Mouse (Mus musculus) hindbrain, embryonic 16.5 days (tissue): ENCODE results near the gene Dgat2. TPM values are rescaled to one million over a fixed set of nuclear protein-coding genes. Genes with fewer than 3 reads are reported as not detected.

Experiments used
- ATAC-seq: fragments of 200-750 bp; cut with Nextera tagmentation; 2 replicates; pipeline ENCODE4 v1.8.0; 2017; ENCODE audit warnings: moderate TSS enrichment, moderate library complexity
- H3K27ac ChIP-seq: fragments of 300-500 bp; sonication (generic); 2 replicates; pipeline ENCODE4 v1.5.1; 2014; ENCODE audit warnings: low read depth, mild to moderate bottlenecking, control low read depth, low read length, moderate library complexity
- H3K27me3 ChIP-seq: fragments of 300-500 bp; sonication (generic); replicated peaks from 2 replicates; pipeline ENCODE4 v1.6.1; 2014; ENCODE audit warnings: low read length; ENCODE audit not compliant: control insufficient read depth, insufficient read depth
- H3K36me3 ChIP-seq: fragments of 300-500 bp; sonication (generic); 2 replicates; pipeline ENCODE4 v1.6.1; 2014; ENCODE audit warnings: mild to moderate bottlenecking, low read length, moderate library complexity, mixed read lengths; ENCODE audit not compliant: control insufficient read depth, insufficient read depth
- H3K4me1 ChIP-seq: fragments of 300-500 bp; sonication (generic); 2 replicates; pipeline ENCODE4 v1.6.1; 2014; ENCODE audit warnings: low read depth, low read length; ENCODE audit not compliant: control insufficient read depth, insufficient read depth
- H3K4me2 ChIP-seq: fragments of 300-500 bp; sonication (generic); 2 replicates; pipeline ENCODE4 v1.6.1; 2014; ENCODE audit warnings: mild to moderate bottlenecking, low read length, control low read depth, moderate library complexity
- H3K4me3 ChIP-seq: fragments of 300-500 bp; sonication (generic); 2 replicates; pipeline ENCODE4 v1.5.1; 2014; ENCODE audit warnings: mild to moderate bottlenecking, low read length, control low read depth, moderate library complexity
- H3K9ac ChIP-seq: fragments of 300-500 bp; sonication (generic); 2 replicates; pipeline ENCODE4 v1.6.1; 2014; ENCODE audit warnings: low read depth, mild to moderate bottlenecking, control low read depth, low read length, moderate library complexity
- H3K9me3 ChIP-seq: fragments of 300-500 bp; sonication (generic); 2 replicates; pipeline ENCODE4 v1.6.1; 2014; ENCODE audit warnings: mild to moderate bottlenecking, low read length, moderate library complexity; ENCODE audit not compliant: control insufficient read depth
- WGBS: fragments of 180-500 bp; shearing (Covaris S2); extraction: QIAGEN DNeasy Blood & Tissue Kit; methylation state at CpG from one replicate; pipeline ENCODE4 v1.1.7; 2014; 5-methylcytosine and 5-hydroxymethylcytosine counted together
- polyA plus RNA-seq: library from polyadenylated mRNA; unstranded; fragments of >200 nt; fragmentation: Nextera tagmentation; extraction: Ambion mirVana; gene quantifications from 2 replicates; pipeline ENCODE4 v1.2.1, GENCODE M21; 2015

Dgat2 gene
- polyA plus RNA-seq, 1 experiment from 2014 or later, result 24.9 TPM

GRCm38 (mm10) chr7:99199451-99200175, 17.1 kb upstream of the Dgat2 start:
- no peaks in the 10 kb centered on the region for H3K36me3 ChIP-seq
- ATAC-seq, result no peak
- no peak overlapping the region for H3K4me3 ChIP-seq
- WGBS, result 88% methylated on average over 9 of the region's 9 CpGs
- H3K27ac ChIP-seq, result no peak overlapping the region
- H3K4me2 ChIP-seq, result no peak overlapping the region
- H3K4me1 ChIP-seq, result no peaks in the 10 kb centered on the region
- H3K9me3 ChIP-seq, result no peaks in the 10 kb centered on the region
- H3K27me3 ChIP-seq, result no peaks in the 10 kb centered on the region
- no peak overlapping the region for H3K9ac ChIP-seq

DNA sequence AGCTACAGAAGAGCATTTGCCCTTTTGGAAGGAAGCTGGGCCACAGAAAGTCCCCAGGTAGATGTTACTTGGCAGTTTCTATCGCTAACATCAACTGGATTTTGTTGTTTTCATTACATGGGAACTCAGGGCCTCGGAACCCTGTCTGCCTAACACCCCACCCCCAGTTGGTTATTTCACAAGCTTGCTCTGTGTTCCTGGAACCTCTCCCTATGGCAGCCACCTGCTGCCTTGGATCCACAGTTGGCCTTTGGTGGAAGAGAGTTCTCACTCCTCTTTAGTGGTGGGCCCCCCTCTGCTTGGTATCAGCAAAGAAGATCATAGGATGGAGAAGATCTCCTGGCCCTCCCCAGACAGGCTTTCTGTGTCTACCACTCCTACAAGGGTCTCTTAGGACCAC, 16.3 kb upstream of the Dgat2 start:
- ATAC-seq, result no peak
- 92% methylated on average over 2 of the region's 2 CpGs for WGBS
- no peaks in the 10 kb centered on the region for H3K36me3 ChIP-seq

DNA sequence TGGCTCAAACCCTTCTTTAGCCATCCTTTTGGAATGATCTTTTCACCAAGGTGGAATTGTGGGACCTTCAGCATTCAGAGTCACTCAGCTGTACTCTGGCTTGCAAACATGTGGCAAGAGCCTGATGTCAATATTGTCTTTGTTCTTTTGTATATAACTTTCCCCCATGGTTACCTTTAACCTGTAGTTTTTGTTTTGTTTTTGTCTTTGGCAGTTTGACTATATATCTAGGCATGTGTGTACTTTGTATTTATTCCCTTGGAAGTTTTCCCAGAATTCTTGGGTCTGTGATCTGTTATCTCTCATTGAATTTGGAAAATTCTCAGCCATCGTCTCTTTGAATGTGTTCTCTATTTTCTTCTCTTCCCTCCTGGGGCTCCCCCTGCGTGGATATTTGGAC, 12.0 kb upstream of the Dgat2 start:
- no peaks in the 10 kb centered on the region for H3K36me3 ChIP-seq
- no peaks in the 10 kb centered on the region for H3K9me3 ChIP-seq
- H3K9ac ChIP-seq, result no peak overlapping the region
- no peak overlapping the region for H3K4me2 ChIP-seq
- no peaks in the 10 kb centered on the region for H3K27me3 ChIP-seq
- H3K27ac ChIP-seq, result no peak overlapping the region
- ATAC-seq, result no peak
- H3K4me3 ChIP-seq, result no peak overlapping the region
- 63% methylated on average over 2 of the region's 2 CpGs for WGBS
- no peaks in the 10 kb centered on the region for H3K4me1 ChIP-seq

More for the DNA sequence above, 16.3 kb upstream of the Dgat2 start:
- no peak overlapping the region for H3K9ac ChIP-seq
- no peak overlapping the region for H3K27ac ChIP-seq
- no peaks in the 10 kb centered on the region for H3K4me1 ChIP-seq
- H3K4me2 ChIP-seq, result no peak overlapping the region
- no peaks in the 10 kb centered on the region for H3K9me3 ChIP-seq
- no peak overlapping the region for H3K4me3 ChIP-seq
- H3K27me3 ChIP-seq, result no peaks in the 10 kb centered on the region

GRCm38 (mm10) chr7:99193926-99194325, 11.4 kb upstream of the Dgat2 start:
- H3K4me1 ChIP-seq, result no peaks in the 10 kb centered on the region
- no peaks in the 10 kb centered on the region for H3K9me3 ChIP-seq
- no peak overlapping the region for H3K9ac ChIP-seq
- ATAC-seq, result no peak
- H3K27ac ChIP-seq, result no peak overlapping the region
- no peaks in the 10 kb centered on the region for H3K27me3 ChIP-seq
- whole genome bisulfite sequencing, result 90% methylated on average over 4 of the region's 4 CpGs
- no peak overlapping the region for H3K4me3 ChIP-seq
- no peaks in the 10 kb centered on the region for H3K36me3 ChIP-seq
- no peak overlapping the region for H3K4me2 ChIP-seq

GRCm38 (mm10) chr7:99191411-99191810, 8.9 kb upstream of the Dgat2 start:
- no peaks in the 10 kb centered on the region for H3K9me3 ChIP-seq
- H3K27ac ChIP-seq, result no peak overlapping the region
- H3K36me3 ChIP-seq, result no peaks in the 10 kb centered on the region
- ATAC-seq, result no peak
- no peak overlapping the region for H3K9ac ChIP-seq
- H3K27me3 ChIP-seq, result no peaks in the 10 kb centered on the region
- no peak overlapping the region for H3K4me2 ChIP-seq
- H3K4me3 ChIP-seq, result no peak overlapping the region
- no peaks in the 10 kb centered on the region for H3K4me1 ChIP-seq

GRCm38 (mm10) chr7:99189885-99190284, 7.4 kb upstream of the Dgat2 start:
- no peaks in the 10 kb centered on the region for H3K36me3 ChIP-seq
- H3K4me3 ChIP-seq, result no peak overlapping the region
- H3K9ac ChIP-seq, result no peak overlapping the region
- H3K4me1 ChIP-seq, result no peaks in the 10 kb centered on the region
- H3K27ac ChIP-seq, result no peak overlapping the region
- no peaks in the 10 kb centered on the region for H3K9me3 ChIP-seq
- H3K4me2 ChIP-seq, result no peak overlapping the region
- 84% methylated on average over 5 of the region's 5 CpGs for WGBS
- ATAC-seq, result no peak
- H3K27me3 ChIP-seq, result no peaks in the 10 kb centered on the region

DNA sequence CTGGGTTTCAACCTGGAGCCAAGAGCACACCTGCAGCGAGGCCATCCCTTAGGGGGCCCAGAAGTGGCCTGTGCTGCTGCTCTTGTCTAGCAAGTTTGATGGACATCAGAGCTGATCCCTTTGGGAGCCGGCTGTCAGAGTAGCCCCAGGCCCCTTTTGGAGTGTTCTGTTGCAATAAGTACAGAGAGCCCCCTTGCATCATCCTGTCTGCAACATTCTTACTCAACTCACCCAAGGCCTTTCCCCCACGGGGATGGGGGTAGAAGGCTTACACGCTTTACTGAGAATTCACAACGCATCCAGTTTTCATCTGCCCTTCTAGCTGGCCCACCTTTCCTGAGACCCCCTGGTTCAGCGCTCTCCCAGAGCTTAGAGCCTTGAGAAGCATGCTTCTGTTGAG, 6.1 kb upstream of the Dgat2 start:
- H3K4me1 ChIP-seq, result no peaks in the 10 kb centered on the region
- WGBS, result 81% methylated on average over 6 of the region's 6 CpGs
- no peak overlapping the region for H3K4me3 ChIP-seq
- H3K9me3 ChIP-seq, result no peaks in the 10 kb centered on the region
- H3K27ac ChIP-seq, result no peak overlapping the region
- no peak overlapping the region for H3K4me2 ChIP-seq
- H3K9ac ChIP-seq, result no peak overlapping the region
- H3K27me3 ChIP-seq, result no peaks in the 10 kb centered on the region
- no peak for ATAC-seq
- no peaks in the 10 kb centered on the region for H3K36me3 ChIP-seq

DNA sequence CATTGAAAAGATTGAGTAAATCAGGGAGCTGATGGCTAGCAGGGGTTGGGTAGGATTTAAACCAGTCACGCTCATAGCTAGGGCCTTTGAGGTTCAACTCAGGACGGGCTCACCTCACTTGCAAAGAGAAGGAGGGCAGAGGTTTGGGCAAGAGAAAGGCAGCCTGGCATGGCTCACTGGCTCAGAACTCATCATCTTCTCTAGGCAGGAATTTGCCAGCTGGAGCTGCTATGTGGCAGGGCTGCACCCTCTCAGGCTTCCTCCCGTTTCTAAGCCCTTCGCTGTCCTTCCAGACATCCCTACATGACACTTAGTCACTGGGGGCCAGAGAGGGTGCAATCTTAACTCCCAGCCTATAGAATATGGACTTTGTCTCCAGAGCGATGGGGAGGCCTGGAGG, 4.9 kb upstream of the Dgat2 start:
- no peak overlapping the region for H3K27ac ChIP-seq
- ATAC-seq, result no peak
- no peak overlapping the region for H3K4me3 ChIP-seq
- 85% methylated on average over 5 of the region's 5 CpGs for WGBS
- H3K27me3 ChIP-seq, result no peaks in the 10 kb centered on the region
- H3K4me2 ChIP-seq, result no peak overlapping the region
- no peaks in the 10 kb centered on the region for H3K36me3 ChIP-seq
- no peak overlapping the region for H3K9ac ChIP-seq
- H3K4me1 ChIP-seq, result no peaks in the 10 kb centered on the region
- H3K9me3 ChIP-seq, result no peaks in the 10 kb centered on the region

DNA sequence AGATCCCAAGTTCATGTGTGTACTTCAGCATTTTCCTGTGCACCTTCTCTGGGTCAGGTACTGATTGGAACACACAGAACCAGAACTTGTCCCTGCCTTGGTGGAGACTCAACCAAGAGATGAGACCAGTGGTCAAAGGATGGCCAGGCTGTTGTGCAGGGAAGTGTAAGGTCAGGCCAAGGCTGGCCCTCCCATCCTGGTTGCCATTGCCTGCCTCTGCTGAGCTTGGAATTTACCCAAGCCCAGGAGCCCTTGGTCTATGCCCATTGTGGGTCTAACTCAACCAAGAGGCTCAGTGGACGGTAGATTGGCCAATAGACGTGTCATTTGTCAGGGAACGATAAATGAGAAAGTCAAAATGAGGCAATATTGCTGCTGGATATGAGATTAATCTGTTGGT, 2.9 kb upstream of the Dgat2 start:
- Histone ChIP-seq H3K4me2 (no peak overlapping the region), H3K9ac (no peak overlapping the region), H3K27me3 (no peaks in the 10 kb centered on the region), H3K9me3 (no peaks in the 10 kb centered on the region), H3K4me1 (peaks cover 6% of the 10 kb centered on the region; the same call in 1 of the 2 replicates), H3K4me3 (no peak overlapping the region), H3K27ac (no peak overlapping the region), H3K36me3 (no peaks in the 10 kb centered on the region)
- ATAC-seq, result no peak
- WGBS, result 95% methylated on average over 3 of the region's 3 CpGs

- no peak overlapping the region for H3K9ac ChIP-seq
- no peaks in the 10 kb centered on the region for H3K36me3 ChIP-seq
- no peak for ATAC-seq
- no peak overlapping the region for H3K4me2 ChIP-seq
- no peak overlapping the region for H3K27ac ChIP-seq
- 80% methylated on average over 6 of the region's 6 CpGs for WGBS
- no peaks in the 10 kb centered on the region for H3K27me3 ChIP-seq
- no peak overlapping the region for H3K4me3 ChIP-seq
- H3K4me1 ChIP-seq, result peaks cover 6% of the 10 kb centered on the region; the same call in 1 of the 2 replicates
- no peaks in the 10 kb centered on the region for H3K9me3 ChIP-seq
These were observed 1.2 kb upstream of the Dgat2 start for GRCm38 (mm10) chr7:99183751-99184150.
